Mouse (Mus musculus) embryonic facial prominence, embryonic 14.5 days (tissue): ENCODE results near the gene Clp1. TPM values are rescaled to one million over a fixed set of nuclear protein-coding genes. Genes with fewer than 3 reads are reported as not detected.

Experiments
- ATAC-seq: fragments of 200-750 bp; cut with Nextera tagmentation; 2 replicates; pipeline ENCODE4 v1.8.0; 2017; ENCODE audit warnings: low read depth, moderate number of reproducible peaks, moderate TSS enrichment
- DNase-seq: peaks from one replicate; pipeline ENCODE4 v3.0.0-alpha.2; 2015; ENCODE audit warnings: low spot score
- H3K27ac ChIP-seq: fragments of 300-500 bp; sonication (generic); replicated peaks from 2 replicates; pipeline ENCODE4 v1.5.1; 2014; ENCODE audit warnings: low read depth, mild to moderate bottlenecking, low read length, moderate library complexity
- H3K27me3 ChIP-seq: fragments of 300-500 bp; sonication (generic); replicated peaks from 2 replicates; pipeline ENCODE4 v1.6.1; 2014; ENCODE audit warnings: low read length; ENCODE audit not compliant: control insufficient read depth, insufficient read depth
- H3K36me3 ChIP-seq: fragments of 300-500 bp; sonication (generic); 2 replicates; pipeline ENCODE4 v1.6.1; 2014; ENCODE audit warnings: low read length, mixed read lengths; ENCODE audit not compliant: control insufficient read depth, insufficient read depth
- H3K4me1 ChIP-seq: fragments of 300-500 bp; sonication (generic); 2 replicates; pipeline ENCODE4 v1.6.1; 2014; ENCODE audit warnings: antibody characterized with exemption, low read length; ENCODE audit not compliant: control insufficient read depth, insufficient read depth
- H3K4me2 ChIP-seq: fragments of 300-500 bp; sonication (generic); 2 replicates; pipeline ENCODE4 v1.6.1; 2014; ENCODE audit warnings: low read depth, mild to moderate bottlenecking, low read length, moderate library complexity, mixed read lengths
- H3K4me3 ChIP-seq: fragments of 300-500 bp; sonication (generic); 2 replicates; pipeline ENCODE4 v1.5.1; 2014; ENCODE audit warnings: low read depth, mild to moderate bottlenecking, low read length
- H3K9ac ChIP-seq: fragments of 300-500 bp; sonication (generic); 2 replicates; pipeline ENCODE4 v1.6.1; 2014; ENCODE audit warnings: low read depth, mild to moderate bottlenecking, low read length, moderate library complexity, mixed read lengths
- H3K9me3 ChIP-seq: fragments of 300-500 bp; sonication (generic); 2 replicates; pipeline ENCODE4 v1.6.1; 2016; ENCODE audit warnings: low read length; ENCODE audit not compliant: control insufficient read depth
- WGBS: fragments of 180-500 bp; shearing (Covaris S2); extraction: QIAGEN DNeasy Blood & Tissue Kit; methylation state at CpG from one replicate; pipeline ENCODE4 v1.1.7; 2014; 5-methylcytosine and 5-hydroxymethylcytosine counted together
- polyA plus RNA-seq: library from polyadenylated mRNA; unstranded; fragments of >200 nt; fragmentation: Nextera tagmentation; extraction: Ambion mirVana; gene quantifications from 2 replicates; pipeline ENCODE4 v1.2.1, GENCODE M21; 2014

Gene Clp1
- polyA plus RNA-seq, 1 experiment from 2014 or later, result 22.6 TPM

DNA sequence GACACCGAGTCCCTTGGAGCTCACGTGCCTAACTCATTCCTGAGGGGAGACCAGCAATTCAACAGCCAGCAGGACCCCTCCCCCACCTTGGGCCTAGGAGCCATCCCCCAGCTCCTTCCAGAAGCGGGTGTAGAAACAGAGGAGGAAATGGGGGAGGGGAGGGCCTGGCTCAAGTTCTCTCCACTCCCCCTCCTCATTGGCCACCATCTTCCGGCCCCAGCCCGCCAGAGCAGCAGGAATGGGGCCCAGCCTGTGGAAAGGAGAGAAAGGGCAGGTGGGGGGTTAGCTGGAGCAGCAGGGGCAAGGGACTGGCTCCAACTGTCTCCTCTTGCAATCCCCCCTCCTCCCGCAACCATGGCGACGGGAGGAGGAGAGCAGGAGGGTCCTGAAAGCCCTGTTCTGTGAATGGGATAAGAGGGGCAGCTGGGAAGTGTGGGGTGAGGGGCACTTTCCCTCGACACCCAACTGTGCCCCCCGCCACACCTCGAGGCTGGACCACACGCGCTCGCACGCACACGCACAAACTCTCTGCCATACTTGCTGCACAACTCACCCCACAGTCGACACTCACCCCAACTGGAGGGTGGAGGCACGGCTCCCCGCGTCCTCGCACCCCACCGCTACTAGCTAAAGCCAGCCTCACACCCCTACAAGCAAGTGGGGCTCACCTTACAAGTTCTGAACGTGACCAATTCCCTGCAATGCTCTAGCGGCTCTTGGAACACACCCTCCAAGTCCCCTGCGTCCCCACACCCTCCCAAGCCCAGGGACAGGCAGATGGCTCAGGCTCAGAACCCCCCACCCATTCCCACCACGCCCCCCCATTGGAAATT, 15.5 kb upstream of the Clp1 start:
- WGBS, result 1% methylated on average over 23 of the region's 26 CpGs
- Histone ChIP-seq H3K36me3 (peaks cover 9% of the 10 kb centered on the region; the same call in 1 of the 2 replicates), H3K9ac (peak overlapping the region; percentile 99), H3K27me3 (no peaks in the 10 kb centered on the region), H3K9me3 (no peaks in the 10 kb centered on the region), H3K27ac (peak overlapping the region; percentile 99), H3K4me1 (peaks cover 38% of the 10 kb centered on the region), H3K4me2 (peak overlapping the region; percentile 70), H3K4me3 (peak overlapping the region; percentile 91)
- DNase-seq, result peak; percentile 95
- peak; percentile 72 for ATAC-seq

DNA sequence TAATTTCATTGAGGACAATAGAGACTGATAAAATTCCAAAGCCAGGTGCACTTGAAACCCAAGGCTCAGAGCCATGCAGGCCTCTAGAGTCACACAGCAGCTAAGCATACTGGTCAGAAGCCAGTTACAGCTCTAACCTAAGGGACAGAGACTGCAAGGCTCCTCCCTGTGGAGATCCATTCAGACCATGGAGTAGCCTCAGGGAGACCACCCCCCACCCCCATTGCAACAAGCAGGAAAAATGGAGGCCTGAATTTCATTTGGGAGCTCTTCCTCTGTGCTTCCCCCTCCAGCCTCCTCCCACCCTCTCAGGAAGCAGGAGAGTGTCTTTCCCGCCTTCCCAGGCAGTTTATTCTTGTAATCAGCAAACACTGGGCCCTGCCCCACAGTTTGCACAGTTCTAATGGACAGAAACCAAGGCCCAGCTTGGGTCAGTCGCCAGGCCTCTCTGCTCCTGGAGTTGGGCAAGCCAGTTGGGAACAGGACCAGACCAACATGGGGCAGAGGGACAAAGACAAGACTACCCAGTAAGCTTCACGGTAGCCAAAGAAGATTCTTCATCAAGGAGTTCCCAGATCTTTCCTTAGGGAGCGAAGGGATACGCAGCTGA, 14.8 kb upstream of the Clp1 start:
- Histone ChIP-seq H3K36me3 (peaks cover 9% of the 10 kb centered on the region; the same call in 1 of the 2 replicates), H3K9ac (peak overlapping the region; percentile 99), H3K9me3 (no peaks in the 10 kb centered on the region), H3K4me2 (peak overlapping the region; percentile 70), H3K27ac (peak overlapping the region; percentile 99), H3K4me3 (peak overlapping the region; percentile 91), H3K27me3 (no peaks in the 10 kb centered on the region), H3K4me1 (peaks cover 45% of the 10 kb centered on the region)
- ATAC-seq, result no peak
- WGBS, result 4% methylated on average over 5 of the region's 5 CpGs
- DNase-seq, result no peak

DNA sequence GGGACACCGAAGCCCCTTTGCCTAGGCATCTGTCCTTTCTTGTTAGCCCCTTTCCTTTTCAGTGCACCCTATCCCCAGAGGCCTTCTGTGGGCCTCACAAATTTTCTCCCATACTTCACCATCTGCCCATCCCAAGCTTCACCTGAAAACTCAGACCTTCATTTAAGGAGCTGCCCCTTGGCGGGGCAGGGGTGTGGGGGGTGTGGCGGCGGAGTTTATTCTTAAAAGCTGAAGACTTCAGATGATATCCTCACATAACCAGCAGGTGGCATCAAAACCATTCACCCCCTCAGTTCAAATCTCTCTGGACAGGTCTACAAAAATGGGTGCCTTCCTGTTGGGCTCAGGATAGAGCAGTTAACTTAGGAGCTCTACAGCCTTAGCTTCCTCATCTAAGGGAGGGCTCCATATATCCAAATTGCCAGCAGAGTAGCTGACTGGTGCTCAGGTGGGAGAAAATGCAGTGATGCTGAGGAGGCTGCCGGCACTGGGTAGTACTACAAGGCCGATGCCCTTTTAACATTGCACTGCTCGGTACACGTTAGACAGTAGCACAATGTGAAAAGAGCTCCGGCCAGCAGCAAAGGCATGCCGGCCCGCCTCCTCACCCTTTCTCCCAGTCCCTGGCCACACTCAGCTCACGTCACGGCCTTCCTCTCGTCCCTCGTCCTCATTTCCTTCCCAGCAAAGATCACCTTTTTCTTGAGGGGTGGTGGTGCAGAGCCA, 13.6 kb upstream of the Clp1 start:
- peaks cover 57% of the 10 kb centered on the region for H3K4me1 ChIP-seq
- H3K27me3 ChIP-seq, result no peaks in the 10 kb centered on the region
- H3K9ac ChIP-seq, result 0 out of 2 replicates have a peak overlapping the region, but pooled peaks have one; percentile 2
- WGBS, result 76% methylated on average over 15 of the region's 15 CpGs
- H3K9me3 ChIP-seq, result no peaks in the 10 kb centered on the region
- ATAC-seq (no peak), DNase-seq (no peak)
- H3K4me2 ChIP-seq, result peak overlapping the region; percentile 70
- peak overlapping the region; percentile 91; the same call in 1 of the 2 replicates for H3K4me3 ChIP-seq
- no peak overlapping the region for H3K27ac ChIP-seq
- peaks cover 9% of the 10 kb centered on the region; the same call in 1 of the 2 replicates for H3K36me3 ChIP-seq

DNA sequence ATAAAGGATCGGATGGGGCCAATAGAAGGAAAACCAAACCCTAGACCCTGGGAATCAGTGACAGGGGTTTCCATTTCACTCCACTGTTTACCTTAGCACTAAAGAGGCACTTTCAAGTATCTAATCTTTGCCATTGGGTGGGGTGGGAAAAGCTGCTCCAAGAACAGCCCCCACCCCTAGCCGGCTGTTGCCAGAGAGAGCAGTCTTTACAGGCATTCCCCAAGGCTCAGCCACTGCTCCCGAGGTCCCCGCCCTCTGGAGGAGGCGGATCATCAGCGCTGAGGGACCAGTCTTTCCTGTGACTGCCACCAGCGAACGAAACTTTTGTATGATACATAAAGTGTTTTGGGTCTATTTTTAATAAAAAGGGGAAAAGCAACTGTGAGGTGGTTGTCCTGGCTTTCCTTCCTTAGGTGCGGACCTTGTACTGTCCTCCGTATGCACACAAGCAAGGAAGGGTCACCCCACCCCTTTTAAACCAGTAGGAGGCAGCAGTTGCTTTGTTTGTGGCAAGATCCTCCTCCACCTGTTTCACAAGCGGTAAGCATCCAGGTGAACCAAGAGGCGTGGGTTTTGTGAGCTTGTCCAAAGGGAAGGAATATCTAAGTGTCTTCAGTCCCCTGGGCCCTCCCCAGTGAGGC, 11.2 kb upstream of the Clp1 start:
- Histone ChIP-seq H3K9ac (no peak overlapping the region; the same call in 1 of the 2 replicates), H3K27ac (peak overlapping the region; percentile 10; the same call in 1 of the 2 replicates), H3K4me3 (no peak overlapping the region), H3K4me2 (peak overlapping the region; percentile 70), H3K4me1 (peaks cover 61% of the 10 kb centered on the region), H3K36me3 (peaks cover 9% of the 10 kb centered on the region; the same call in 1 of the 2 replicates), H3K27me3 (no peaks in the 10 kb centered on the region), H3K9me3 (no peaks in the 10 kb centered on the region)
- ATAC-seq, result peak; percentile 16; the same call in 1 of the 2 replicates
- 2% methylated on average over 12 of the region's 12 CpGs for WGBS
- peak; percentile 82 for DNase-seq

DNA sequence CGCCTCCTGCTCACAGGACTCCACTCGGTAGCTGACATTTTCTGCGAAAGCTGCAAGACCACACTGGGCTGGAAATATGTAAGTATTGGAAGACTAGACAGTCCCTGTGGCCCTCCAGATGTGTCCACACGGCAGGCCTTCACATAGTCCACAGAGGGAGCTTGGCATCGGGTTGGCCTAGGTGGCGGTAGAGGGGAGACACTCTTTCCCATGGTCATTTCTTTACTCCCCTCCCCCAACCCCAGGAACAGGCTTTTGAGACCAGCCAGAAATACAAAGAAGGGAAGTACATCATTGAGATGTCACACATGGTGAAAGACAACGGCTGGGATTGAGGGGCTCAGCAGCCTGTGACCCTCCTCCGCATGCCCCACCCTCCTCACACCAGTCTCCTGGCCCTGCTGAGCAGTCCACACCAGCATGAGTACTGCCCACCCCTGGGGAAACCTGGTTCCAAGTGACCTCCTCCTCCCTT, 10.3 kb upstream of the Clp1 start:
- peaks cover 61% of the 10 kb centered on the region for H3K4me1 ChIP-seq
- ATAC-seq (no peak), DNase-seq (peak; percentile 65)
- H3K9ac ChIP-seq, result no peak overlapping the region
- H3K4me2 ChIP-seq, result peak overlapping the region; percentile 70; the same call in 1 of the 2 replicates
- H3K27me3 ChIP-seq, result no peaks in the 10 kb centered on the region
- H3K9me3 ChIP-seq, result no peaks in the 10 kb centered on the region
- peaks cover 9% of the 10 kb centered on the region; the same call in 1 of the 2 replicates for H3K36me3 ChIP-seq
- peak overlapping the region; percentile 10 for H3K27ac ChIP-seq
- WGBS, result 5% methylated on average over 8 of the region's 8 CpGs
- no peak overlapping the region for H3K4me3 ChIP-seq

GRCm38 (mm10) chr2:84736312-84737161, 9.4 kb upstream of the Clp1 start:
- no peaks in the 10 kb centered on the region for H3K9me3 ChIP-seq
- DNase-seq (peak; percentile 23), ATAC-seq (no peak)
- WGBS, result 3% methylated on average over 25 of the region's 27 CpGs
- H3K36me3 ChIP-seq, result peaks cover 9% of the 10 kb centered on the region; the same call in 1 of the 2 replicates
- H3K27ac ChIP-seq, result no peak overlapping the region
- no peaks in the 10 kb centered on the region for H3K27me3 ChIP-seq
- H3K4me1 ChIP-seq, result peaks cover 54% of the 10 kb centered on the region
- peak overlapping the region; percentile 70 for H3K4me2 ChIP-seq
- peak overlapping the region; percentile 8; the same call in 1 of the 2 replicates for H3K4me3 ChIP-seq
- H3K9ac ChIP-seq, result no peak overlapping the region

- ATAC-seq (no peak), DNase-seq (no peak)
Measured at GRCm38 (mm10) chr2:84735346-84735920, 8.3 kb upstream of the Clp1 start.

More at GRCm38 (mm10) chr2:84735346-84735920, 8.3 kb upstream of the Clp1 start:
- no peak overlapping the region for H3K27ac ChIP-seq
- WGBS, result 16% methylated on average over 7 of the region's 7 CpGs
- peak overlapping the region; percentile 70 for H3K4me2 ChIP-seq
- H3K9ac ChIP-seq, result peak overlapping the region; percentile 25; the same call in 1 of the 2 replicates
- peaks cover 1% of the 10 kb centered on the region; the same call in 1 of the 2 replicates for H3K36me3 ChIP-seq
- H3K27me3 ChIP-seq, result no peaks in the 10 kb centered on the region
- peak overlapping the region; percentile 47 for H3K4me3 ChIP-seq
- H3K9me3 ChIP-seq, result no peaks in the 10 kb centered on the region
- H3K4me1 ChIP-seq, result peaks cover 47% of the 10 kb centered on the region
